Mouse (Mus musculus) forebrain, embryonic 14.5 days (tissue): ENCODE measurements around the gene Hoxc9. TPM values are rescaled to one million over a fixed set of nuclear protein-coding genes. Genes with fewer than 3 reads are reported as not detected.

Source experiments
- ATAC-seq: fragments of 200-750 bp; cut with Nextera tagmentation; 2 replicates; pipeline ENCODE4 v1.8.0; 2017; ENCODE audit warnings: mild to moderate bottlenecking, moderate library complexity
- DNase-seq: peaks from one replicate; pipeline ENCODE4 v3.0.0-alpha.2; 2015; ENCODE audit warnings: low spot score
- H3K27ac ChIP-seq: fragments of 300-500 bp; sonication (generic); 2 replicates; pipeline ENCODE4 v1.5.1; 2014; ENCODE audit warnings: low read depth, mild to moderate bottlenecking, control low read depth, low read length, moderate library complexity
- H3K27me3 ChIP-seq: fragments of 300-500 bp; sonication (generic); replicated peaks from 2 replicates; pipeline ENCODE4 v1.6.1; 2014; ENCODE audit warnings: low read length, control low read depth, mixed read lengths; ENCODE audit not compliant: control insufficient read depth, insufficient read depth
- H3K36me3 ChIP-seq: fragments of 300-500 bp; sonication (generic); 2 replicates; pipeline ENCODE4 v1.6.1; 2014; ENCODE audit warnings: low read length, control low read depth; ENCODE audit not compliant: control insufficient read depth, insufficient read depth
- H3K4me1 ChIP-seq: fragments of 300-500 bp; sonication (generic); 2 replicates; pipeline ENCODE4 v1.6.1; 2014; ENCODE audit warnings: antibody characterized with exemption, low read length, control low read depth; ENCODE audit not compliant: control insufficient read depth, insufficient read depth
- H3K4me2 ChIP-seq: fragments of 300-500 bp; sonication (generic); 2 replicates; pipeline ENCODE4 v1.6.1; 2014; ENCODE audit warnings: mild to moderate bottlenecking, control low read depth, low read length
- H3K4me3 ChIP-seq: fragments of 300-500 bp; sonication (generic); 2 replicates; pipeline ENCODE4 v1.5.1; 2014; ENCODE audit warnings: low read depth, low read length, control low read depth
- H3K9ac ChIP-seq: fragments of 300-500 bp; sonication (generic); 2 replicates; pipeline ENCODE4 v1.6.1; 2014; ENCODE audit warnings: mild to moderate bottlenecking, low read length, control low read depth, moderate library complexity
- H3K9me3 ChIP-seq: fragments of 300-500 bp; sonication (generic); replicated peaks from 2 replicates; pipeline ENCODE4 v1.6.1; 2016; ENCODE audit warnings: low read length, control low read depth, mixed read lengths; ENCODE audit not compliant: control insufficient read depth
- WGBS: fragments of 180-500 bp; shearing (Covaris S2); extraction: QIAGEN DNeasy Blood & Tissue Kit; methylation state at CpG from one replicate; pipeline ENCODE4 v1.1.7; 2014; 5-methylcytosine and 5-hydroxymethylcytosine counted together
- polyA plus RNA-seq: library from polyadenylated mRNA; unstranded; fragments of >200 nt; fragmentation: Nextera tagmentation; extraction: Ambion mirVana; gene quantifications from 2 replicates; pipeline ENCODE4 v1.2.1, GENCODE M21; 2014

Hoxc9 gene
- polyA plus RNA-seq, 1 experiment from 2014 or later, result not detected

DNA sequence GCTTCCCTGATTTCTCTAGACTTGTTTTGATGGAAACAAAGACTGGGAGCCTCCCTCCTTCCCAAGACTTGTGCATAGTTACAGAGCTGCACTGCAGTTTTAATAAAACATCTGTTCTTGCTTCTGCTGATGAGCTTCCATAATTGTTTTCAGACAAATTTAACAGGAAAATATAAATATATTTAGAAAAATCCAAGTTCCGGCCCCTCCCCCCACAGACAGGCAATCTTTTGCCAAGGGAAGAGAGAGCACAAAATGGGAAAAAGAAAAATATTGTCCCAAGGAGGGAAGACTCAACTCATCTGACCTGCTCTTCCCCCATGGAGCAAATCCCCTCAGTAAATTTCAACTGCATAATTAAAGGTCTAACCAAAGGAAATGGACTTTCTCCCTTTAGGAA lies 30.1 kb downstream of the Hoxc9 start:
- 17% methylated on average over 1 of the region's 1 CpGs for WGBS
- ATAC-seq, result no peak

GRCm38 (mm10) chr15:103009265-103010111 lies 33.2 kb downstream of the Hoxc9 start:
- Histone ChIP-seq H3K4me1 (no peaks in the 10 kb centered on the region), H3K4me2 (no peak overlapping the region), H3K36me3 (no peaks in the 10 kb centered on the region), H3K27me3 (peaks cover 96% of the 10 kb centered on the region), H3K9ac (no peak overlapping the region), H3K4me3 (no peak overlapping the region), H3K9me3 (no peaks in the 10 kb centered on the region), H3K27ac (no peak overlapping the region)
- ATAC-seq (no peak), DNase-seq (no peak)
- WGBS, result under 1% methylated on average over 27 of the region's 27 CpGs

More for the DNA sequence above, 30.1 kb downstream of the Hoxc9 start:
- Histone ChIP-seq H3K36me3 (no peaks in the 10 kb centered on the region), H3K4me1 (no peaks in the 10 kb centered on the region), H3K9me3 (no peaks in the 10 kb centered on the region), H3K27ac (no peak overlapping the region), H3K4me3 (no peak overlapping the region), H3K4me2 (no peak overlapping the region), H3K27me3 (peaks cover 100% of the 10 kb centered on the region), H3K9ac (no peak overlapping the region)
- DNase-seq, result no peak

DNA sequence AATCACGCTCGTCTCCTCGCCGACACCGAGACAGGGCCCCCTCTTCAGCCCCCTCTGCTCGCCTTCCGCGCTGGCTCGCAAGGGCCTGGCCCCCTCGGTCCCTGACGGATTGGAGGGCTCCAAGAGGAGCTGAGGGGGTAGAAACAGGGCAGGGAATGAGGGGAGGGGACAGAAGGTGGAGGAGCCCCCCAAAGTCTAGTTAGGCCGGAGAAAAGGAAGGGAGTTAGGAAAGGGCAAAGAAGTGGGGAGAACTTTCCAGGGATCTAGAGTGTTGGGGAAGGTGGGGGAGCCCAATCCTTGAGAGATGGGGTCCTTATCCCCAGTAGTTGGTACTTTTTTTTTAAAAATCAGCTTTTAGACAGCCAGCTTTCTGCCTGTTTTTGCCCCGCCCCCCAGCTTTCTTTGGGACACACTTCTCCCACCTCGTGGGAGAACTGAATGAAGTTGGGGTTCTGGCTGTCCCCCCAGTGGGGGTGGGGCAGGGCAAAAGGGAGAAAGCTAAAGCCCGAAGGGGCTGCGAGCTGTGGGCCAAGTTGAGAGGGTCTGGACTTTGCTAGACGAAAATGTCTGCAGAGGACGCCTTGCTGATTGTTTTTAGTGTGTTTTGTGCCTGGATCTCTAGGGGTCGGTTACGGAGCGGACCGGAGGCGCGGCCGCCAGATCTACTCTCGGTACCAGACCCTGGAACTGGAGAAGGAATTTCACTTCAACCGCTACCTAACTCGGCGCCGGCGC lies 34.0 kb downstream of the Hoxc9 start:
- DNase-seq (no peak), ATAC-seq (no peak)
- H3K36me3 ChIP-seq, result no peaks in the 10 kb centered on the region
- H3K27ac ChIP-seq, result no peak overlapping the region
- under 1% methylated on average over 31 of the region's 31 CpGs for WGBS
- peaks cover 96% of the 10 kb centered on the region for H3K27me3 ChIP-seq
- no peak overlapping the region for H3K9ac ChIP-seq
- H3K4me2 ChIP-seq, result no peak overlapping the region
- no peaks in the 10 kb centered on the region for H3K4me1 ChIP-seq
- H3K9me3 ChIP-seq, result no peaks in the 10 kb centered on the region
- H3K4me3 ChIP-seq, result no peak overlapping the region

DNA sequence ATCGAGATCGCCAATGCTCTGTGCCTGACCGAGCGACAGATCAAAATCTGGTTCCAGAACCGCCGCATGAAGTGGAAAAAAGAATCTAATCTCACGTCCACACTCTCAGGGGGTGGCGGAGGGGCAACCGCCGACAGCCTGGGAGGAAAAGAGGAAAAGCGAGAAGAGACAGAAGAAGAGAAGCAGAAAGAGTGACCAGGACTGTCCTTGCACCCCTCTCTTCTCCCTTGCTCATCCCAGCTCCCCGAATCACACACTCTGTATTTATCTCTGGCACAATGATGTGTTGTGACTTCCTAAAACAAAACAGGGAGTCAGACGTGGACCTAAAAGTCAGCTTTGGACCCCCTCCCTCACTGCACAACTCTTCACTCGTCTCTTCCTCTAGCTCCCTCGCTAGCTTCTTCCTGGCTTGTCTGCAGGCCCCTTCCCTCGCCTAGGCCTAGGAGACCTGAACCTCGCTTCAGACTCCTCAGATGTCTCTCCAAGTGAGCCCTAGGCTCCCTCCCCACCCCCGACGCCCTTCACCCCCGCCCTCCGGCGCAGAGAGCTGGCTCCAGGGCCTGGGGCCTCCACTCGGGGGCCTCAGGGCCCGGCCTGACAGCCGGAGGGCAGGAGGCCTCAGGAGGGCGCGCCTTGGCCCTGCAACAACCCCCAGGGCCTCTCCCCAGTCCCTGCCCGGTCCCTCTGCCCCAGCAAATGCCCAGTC lies 34.8 kb downstream of the Hoxc9 start:
- no peak overlapping the region for H3K4me3 ChIP-seq
- H3K9ac ChIP-seq, result no peak overlapping the region
- H3K4me1 ChIP-seq, result no peaks in the 10 kb centered on the region
- DNase-seq (no peak), ATAC-seq (no peak)
- H3K27me3 ChIP-seq, result peaks cover 96% of the 10 kb centered on the region
- no peak overlapping the region for H3K27ac ChIP-seq
- H3K9me3 ChIP-seq, result no peaks in the 10 kb centered on the region
- H3K4me2 ChIP-seq, result no peak overlapping the region
- WGBS, result under 1% methylated on average over 27 of the region's 28 CpGs
- no peaks in the 10 kb centered on the region for H3K36me3 ChIP-seq

DNA sequence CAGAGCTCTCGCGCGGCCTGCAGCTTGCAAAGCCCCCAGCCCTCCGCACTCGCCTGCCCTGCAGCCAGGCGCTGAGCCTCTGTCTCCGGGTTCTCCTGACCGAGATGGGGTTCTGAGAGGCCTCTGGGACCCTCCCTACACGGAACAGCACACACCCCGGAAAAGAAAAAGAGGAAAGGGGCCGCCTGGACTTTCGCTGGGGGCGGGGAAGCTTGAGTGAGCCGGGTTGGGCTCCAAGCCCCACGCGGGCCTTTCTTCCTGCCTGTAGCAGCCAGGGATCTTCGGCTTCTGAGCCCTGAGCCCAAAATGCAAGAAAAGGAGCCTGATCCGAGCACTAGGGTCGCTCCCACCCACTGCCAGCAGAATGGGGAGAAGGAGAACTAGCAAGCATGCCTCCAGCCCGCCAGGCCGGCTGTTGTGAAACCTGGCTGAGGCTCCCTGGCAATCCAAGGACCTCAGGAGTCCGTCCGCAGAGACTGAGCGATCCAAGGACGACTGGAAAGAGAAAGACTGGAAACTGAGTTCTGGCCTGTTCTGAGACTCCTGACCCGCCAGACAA lies 35.8 kb downstream of the Hoxc9 start:
- Histone ChIP-seq H3K4me3 (no peak overlapping the region), H3K9ac (no peak overlapping the region), H3K4me2 (no peak overlapping the region), H3K27me3 (peaks cover 96% of the 10 kb centered on the region), H3K4me1 (no peaks in the 10 kb centered on the region), H3K27ac (no peak overlapping the region), H3K9me3 (no peaks in the 10 kb centered on the region), H3K36me3 (no peaks in the 10 kb centered on the region)
- under 1% methylated on average over 26 of the region's 26 CpGs for WGBS
- ATAC-seq, result no peak
- DNase-seq, result no peak

DNA sequence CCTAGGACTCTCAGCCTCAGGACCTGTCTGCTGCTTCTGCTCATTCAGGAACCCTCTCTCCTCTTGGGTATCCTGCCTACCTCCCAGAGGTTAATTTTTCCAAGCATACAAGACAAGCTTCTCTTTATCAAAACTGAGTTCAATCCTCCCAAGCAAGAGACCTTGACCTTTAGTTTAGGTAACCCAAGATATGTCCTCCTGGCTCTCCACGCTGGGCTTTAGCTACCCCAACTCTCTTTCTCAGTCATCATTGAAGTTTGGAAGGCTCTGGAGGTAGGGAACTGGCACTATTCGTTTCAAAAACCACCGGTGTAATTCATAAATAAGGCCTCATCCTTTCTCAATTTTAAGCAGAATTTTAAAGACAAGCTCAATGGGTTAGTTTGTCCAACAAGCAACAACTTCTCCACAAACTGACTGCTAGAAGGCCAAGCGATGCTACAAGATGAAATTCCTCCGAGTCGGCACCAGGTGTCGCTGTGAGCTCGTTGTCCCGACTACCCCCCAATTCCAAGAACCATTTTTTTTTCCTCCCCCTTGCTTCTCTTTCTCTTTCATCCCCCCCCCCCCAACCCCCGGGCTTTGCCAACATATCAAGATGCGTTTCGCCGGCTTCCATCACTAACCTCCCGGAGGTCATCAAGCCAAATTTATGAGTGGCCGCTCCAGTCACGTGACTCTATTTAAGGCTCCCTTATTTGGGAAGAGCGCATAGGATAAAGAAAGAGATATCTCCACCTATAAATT lies 37.2 kb downstream of the Hoxc9 start:
- Histone ChIP-seq H3K4me2 (no peak overlapping the region), H3K4me3 (no peak overlapping the region), H3K9me3 (no peaks in the 10 kb centered on the region), H3K27ac (no peak overlapping the region), H3K36me3 (no peaks in the 10 kb centered on the region), H3K9ac (no peak overlapping the region), H3K27me3 (peaks cover 96% of the 10 kb centered on the region), H3K4me1 (no peaks in the 10 kb centered on the region)
- ATAC-seq (no peak), DNase-seq (peak; percentile 74)
- WGBS, result 4% methylated on average over 17 of the region's 17 CpGs

DNA sequence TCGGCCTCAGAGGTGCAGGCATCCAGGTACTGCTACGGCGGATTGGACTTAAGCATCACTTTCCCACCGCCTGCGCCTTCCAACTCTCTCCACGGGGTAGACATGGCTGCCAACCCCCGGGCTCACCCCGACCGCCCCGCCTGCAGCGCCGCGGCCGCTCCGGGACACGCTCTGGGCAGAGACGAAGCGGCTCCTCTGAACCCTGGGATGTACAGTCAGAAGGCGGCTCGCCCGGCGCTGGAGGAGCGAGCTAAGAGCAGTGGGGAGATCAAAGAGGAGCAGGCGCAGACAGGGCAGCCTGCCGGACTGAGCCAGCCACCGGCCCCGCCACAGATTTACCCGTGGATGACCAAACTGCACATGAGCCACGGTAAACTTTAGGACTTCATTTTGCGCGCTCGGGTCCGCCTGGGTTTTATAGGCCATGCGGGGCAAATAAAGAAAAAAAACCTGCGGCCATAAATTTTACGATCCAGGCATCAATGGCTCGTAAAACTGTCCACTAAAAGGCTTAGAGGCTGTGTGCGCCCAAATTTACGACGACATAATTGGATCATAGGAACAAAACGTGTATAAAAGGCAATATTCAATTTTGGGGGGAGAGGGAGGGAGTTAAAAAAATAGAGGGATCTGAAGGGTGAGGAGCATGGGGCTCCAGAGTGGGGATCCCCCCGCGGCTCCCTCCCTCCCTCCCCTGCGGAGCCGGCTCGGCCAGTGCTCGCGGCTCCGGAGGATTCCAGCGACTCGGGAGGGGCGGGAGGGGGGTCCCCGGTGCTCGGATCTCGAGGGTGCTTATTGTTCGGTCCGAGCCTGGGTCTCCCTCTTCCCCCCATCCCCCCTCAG lies 38.1 kb downstream of the Hoxc9 start:
- Histone ChIP-seq H3K4me2 (no peak overlapping the region), H3K4me1 (no peaks in the 10 kb centered on the region), H3K27me3 (peaks cover 96% of the 10 kb centered on the region), H3K27ac (no peak overlapping the region), H3K36me3 (no peaks in the 10 kb centered on the region), H3K9ac (no peak overlapping the region), H3K9me3 (no peaks in the 10 kb centered on the region), H3K4me3 (no peak overlapping the region)
- DNase-seq (no peak), ATAC-seq (no peak; the same call in 1 of the 2 replicates)
- WGBS, result 1% methylated on average over 49 of the region's 57 CpGs
